Mouse (Mus musculus) gonadal fat pad, adult 2 months (tissue): ENCODE results near the gene Tnfrsf1a. TPM values are rescaled to one million over a fixed set of nuclear protein-coding genes. Genes with fewer than 3 reads are reported as not detected.
A peak's percentile ranks its signal among the peaks of the same experiment; 100 is the strongest.

Source experiments
- DNase-seq: peaks from one replicate; pipeline ENCODE4 v3.0.0-alpha.2; 2012; ENCODE audit warnings: low read depth
- polyA plus RNA-seq: library from polyadenylated mRNA; depleted of rRNA; stranded (reverse); fragments of >200 nt; gene quantifications from 2 replicates; pipeline ENCODE4 v1.2.3, GENCODE M21; 2012

The Tnfrsf1a gene
- polyA plus RNA-seq, 1 experiment: 179 TPM

DNA sequence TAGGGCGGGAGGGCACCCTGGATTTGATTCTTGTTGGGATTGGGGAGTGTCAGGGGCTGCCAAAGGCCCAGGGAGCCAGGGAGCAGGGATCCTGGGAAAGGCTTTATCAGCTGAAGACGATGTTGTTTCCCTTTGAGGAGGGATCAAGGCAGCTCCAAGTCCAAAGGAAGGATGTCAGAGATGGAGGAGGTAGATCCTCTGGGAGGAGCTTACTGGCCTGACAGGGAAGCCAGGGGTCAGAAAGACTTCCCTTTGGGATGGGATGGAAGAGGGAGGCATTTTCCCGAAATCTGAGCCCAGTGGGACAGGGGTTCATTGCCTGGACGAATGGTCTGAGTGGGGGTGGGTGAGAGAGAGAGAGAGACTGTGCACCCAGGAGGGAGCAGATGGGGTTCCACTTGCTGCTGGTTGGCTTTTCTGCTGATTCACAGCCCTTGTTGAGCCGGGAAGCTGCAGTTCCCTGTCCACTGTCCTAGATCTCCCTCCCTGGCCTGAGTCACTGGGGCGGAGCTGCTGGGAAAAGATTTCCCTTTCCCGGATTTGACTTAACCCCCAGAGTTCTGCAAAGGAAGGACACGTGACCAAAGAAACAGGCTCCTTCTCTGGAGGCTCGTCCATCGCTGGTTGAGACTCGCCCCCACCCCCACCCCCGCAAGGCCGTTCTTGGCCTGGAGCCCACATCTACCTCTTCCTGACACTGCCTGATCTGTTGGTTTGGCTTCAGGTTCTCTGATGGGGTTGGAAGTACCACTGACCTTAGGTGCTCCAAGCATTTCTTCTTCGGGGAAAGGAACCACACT is 5.4 kb downstream of the Tnfrsf1a start:
- no peak for DNase-seq

GRCm38 (mm10) chr6:125355197-125355741 is 6.1 kb downstream of the Tnfrsf1a start:
- no peak for DNase-seq

DNA sequence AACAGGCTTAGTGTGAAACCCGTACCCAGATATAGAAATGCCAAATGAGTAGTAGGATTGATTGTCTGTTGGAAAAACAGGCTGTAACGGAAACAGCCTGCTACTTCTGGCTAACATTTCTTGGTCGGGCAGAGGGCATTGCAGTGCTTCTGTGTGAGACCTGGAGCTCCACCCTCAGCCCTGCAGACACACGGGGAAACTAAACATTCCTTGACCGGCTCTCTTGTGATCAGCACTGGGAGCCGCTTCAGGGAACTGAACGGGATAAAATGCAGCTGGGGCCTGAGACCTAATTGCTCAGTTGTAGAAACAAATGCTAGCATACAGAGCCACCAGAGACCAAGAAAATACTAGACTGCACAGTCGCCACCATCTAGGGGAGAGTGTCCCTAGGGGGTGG is 7.1 kb downstream of the Tnfrsf1a start:
- DNase-seq: no peak

DNA sequence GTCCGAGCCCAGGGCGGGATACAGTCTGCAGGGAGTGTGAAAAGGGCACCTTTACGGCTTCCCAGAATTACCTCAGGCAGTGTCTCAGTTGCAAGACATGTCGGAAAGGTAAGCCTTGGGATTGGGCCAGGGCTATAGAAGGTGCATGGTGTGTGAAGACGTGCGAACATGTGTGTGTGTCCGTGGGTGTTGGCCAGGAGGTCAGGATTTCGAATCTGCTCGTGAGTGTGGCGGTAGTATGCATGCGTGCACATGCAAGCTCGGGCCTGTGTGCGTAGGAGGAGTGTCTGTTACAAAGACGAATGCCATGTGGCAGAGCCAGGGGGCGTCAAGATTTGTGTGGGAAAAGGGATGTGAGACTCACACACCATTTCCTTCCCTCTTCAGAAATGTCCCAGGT is 8.2 kb downstream of the Tnfrsf1a start:
- DNase-seq: no peak

DNA sequence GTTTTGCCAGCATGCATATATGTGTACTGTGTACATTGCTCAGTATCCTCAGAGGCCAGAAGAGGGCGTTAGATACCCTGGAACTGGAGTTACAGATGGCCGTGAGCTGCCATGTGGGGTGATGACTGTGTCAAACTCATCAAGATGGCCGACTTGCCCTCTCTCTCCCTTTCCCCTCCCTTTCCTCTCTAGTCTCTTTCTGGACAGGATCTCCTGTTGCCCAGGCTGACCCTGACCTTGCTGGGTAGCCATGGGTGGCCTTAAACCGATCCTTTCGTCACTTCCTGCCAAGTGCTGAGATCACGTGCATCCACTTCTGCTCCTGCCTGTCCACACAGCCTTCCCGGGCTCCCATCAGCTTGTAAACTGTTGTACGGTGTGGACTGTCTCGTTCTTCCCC is 10.8 kb downstream of the Tnfrsf1a start:
- DNase-seq: no peak

DNA sequence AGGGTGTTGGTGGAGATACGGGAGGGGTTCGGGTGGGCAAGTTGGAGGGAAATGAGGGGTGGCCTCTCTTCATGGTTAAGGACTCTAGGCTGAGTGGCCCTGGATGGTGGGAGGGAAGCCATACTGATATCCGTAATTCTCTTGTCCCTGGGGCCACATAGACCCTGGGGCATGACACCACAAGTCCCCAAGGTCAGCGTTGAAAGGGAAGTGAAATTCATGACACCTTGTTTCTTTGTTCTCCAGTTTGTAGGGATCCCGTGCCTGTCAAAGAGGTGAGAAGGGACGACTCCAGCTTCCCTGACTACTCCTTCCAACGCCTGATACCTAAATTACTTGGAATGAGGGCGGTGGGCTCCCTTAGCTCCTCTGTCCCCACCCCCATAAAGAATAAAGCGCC is 11.7 kb downstream of the Tnfrsf1a start:
- no peak for DNase-seq

GRCm38 (mm10) chr6:125361467-125362291 is 12.5 kb downstream of the Tnfrsf1a start:
- no peak for DNase-seq

GRCm38 (mm10) chr6:125363021-125363420 is 13.9 kb downstream of the Tnfrsf1a start:
- DNase-seq: no peak

- no peak for DNase-seq
Observed at GRCm38 (mm10) chr6:125363451-125364242, 14.5 kb downstream of the Tnfrsf1a start.

DNA sequence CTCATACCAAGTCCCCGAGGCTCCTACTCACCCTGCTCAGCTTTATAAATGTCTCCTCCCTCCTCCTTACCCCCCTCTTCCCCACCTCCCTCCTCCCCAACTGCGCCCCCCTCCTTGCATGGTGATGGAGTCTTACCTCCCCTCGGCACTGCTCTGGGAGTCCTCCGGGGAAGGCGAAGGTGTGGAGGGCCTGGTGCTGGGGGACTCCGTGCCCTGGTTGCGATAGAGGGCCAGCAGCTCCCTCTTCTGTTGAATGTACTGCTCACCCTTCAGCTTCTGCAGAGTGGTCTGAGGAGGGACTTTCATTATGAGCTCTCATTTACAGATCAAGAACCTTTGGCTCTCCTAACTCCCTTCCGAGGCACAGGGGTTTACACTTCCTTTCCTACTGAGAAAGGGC is 15.3 kb downstream of the Tnfrsf1a start:
- DNase-seq: no peak

DNA sequence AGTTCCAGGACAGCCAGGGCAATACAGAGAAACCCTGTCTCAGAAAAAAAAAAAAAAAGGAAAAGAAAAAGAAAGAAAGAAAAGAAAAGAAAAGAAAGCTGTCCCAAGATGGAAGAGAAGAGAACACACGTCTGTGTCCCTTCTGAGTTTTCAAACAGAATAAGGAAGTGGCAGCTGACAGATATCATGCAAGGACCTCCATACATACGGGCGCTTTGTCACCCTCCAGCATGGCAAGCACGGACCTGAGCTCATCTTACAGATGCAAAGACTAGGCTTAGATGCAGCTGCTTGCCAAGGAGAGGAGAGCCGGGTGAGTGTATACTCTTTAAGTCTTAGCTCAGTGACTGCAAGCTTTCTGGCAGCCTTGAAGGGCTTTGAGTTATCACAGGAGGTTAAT is 16.4 kb downstream of the Tnfrsf1a start:
- DNase-seq: no peak

GRCm38 (mm10) chr6:125366133-125366532 is 17.0 kb downstream of the Tnfrsf1a start:
- DNase-seq: no peak

DNA sequence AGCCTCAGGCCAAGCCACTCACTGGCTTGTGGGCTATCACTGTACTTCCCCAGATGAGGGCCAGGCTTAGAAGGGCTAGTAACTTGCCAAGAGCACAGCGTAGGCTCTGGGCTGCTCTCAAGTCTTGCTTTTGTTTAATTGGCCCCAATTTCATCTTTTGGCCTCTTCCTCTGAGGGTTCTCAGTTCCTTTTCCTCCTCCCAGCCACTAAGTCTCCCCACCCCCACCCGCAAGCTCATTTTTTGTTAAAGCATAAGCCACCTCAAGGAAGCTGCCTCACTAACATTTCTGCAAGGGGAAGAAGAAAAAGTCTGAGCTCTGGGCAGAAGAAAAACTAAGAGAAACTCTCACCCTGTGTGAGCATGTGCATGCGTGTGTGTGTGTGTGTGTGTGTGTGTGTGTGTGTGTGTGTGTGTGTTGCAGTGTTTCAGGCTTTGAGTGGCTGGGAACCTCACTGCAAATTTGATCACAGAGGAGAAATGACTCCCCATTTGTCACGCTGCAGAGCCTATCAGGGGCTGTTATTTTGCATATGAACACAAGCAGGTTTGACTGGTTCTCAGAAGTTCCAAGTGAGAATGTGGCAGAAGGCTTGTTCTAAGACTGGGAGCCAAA is 18.7 kb downstream of the Tnfrsf1a start:
- DNase-seq: no peak

DNA sequence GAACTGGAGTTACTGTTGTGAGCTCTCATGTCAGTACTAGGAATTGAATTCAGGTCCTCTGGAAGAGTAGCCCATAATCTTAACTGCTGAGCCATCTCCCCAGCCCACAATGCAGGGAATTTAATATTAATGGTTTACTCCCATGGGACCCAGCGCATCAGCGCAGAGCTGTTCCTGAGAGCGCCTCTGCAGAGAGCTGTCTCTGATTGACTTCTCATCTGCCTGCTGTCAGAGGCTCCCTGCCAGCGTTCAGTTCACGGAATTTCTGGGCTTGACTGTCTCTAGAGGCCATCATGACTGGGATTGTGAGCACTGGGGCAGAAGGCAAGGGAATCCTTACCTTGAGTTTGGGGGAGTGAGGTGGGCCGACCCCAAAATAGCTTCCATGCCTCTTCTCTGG is 27.9 kb downstream of the Tnfrsf1a start:
- no peak for DNase-seq

DNA sequence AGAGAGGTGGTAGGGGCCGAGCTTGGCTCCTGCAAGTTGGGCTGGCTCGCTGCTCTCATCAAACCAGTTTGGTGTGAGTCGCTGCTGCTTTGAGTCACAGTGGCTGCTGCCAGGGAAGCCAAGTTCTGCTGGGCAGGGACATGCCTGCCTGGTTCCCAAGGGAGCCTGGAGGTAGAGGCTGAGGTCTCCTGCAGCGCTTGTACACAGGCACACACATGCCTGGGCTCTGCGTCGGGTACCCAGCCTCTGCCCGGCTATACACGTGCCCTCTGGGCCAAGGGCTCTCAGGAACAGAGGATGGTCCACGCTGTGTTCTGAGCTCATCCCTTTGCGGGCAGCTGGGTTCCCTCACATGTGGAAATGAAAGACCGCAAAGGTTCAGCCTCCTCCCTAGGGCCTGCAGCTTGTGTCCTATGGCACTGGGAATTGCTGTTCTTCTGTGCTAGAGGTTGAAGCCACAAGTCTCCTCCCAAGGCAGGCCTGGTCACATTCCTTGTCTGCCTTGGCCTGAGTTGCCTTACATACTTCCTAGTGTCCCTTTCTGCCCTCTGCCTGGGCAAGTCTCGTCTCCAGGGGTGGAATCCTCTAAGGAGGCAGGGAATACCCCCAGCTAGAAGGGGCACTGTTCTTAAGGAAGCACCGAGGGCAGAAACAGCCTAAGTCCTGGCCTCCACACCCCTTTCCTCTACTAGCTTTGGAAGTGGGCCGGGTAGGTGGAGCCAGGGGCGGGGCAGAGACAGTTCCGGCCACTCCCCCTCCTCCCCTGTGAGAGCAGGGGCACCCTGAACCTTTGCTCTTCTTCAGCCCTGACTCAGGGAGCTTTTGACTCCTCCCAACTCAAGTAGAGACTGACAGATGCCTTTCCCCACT is 28.7 kb downstream of the Tnfrsf1a start:
- peak; percentile 96 for DNase-seq

- DNase-seq: no peak
Observed at GRCm38 (mm10) chr6:125378621-125379020, 29.5 kb downstream of the Tnfrsf1a start.

- no peak for DNase-seq
Observed at GRCm38 (mm10) chr6:125379781-125380180, 30.6 kb downstream of the Tnfrsf1a start.

- DNase-seq: no peak
Observed at GRCm38 (mm10) chr6:125380372-125381360, 31.5 kb downstream of the Tnfrsf1a start, which contains the start of gene Plekhg6. Gene Plekhg6, minus strand, starts transcription at chr6:125380793.

GRCm38 (mm10) chr6:125382024-125382423 is 32.9 kb downstream of the Tnfrsf1a start:
- no peak for DNase-seq
